ENCODE assay signal across 8 mouse cellular contexts in the genomic region with DNA sequence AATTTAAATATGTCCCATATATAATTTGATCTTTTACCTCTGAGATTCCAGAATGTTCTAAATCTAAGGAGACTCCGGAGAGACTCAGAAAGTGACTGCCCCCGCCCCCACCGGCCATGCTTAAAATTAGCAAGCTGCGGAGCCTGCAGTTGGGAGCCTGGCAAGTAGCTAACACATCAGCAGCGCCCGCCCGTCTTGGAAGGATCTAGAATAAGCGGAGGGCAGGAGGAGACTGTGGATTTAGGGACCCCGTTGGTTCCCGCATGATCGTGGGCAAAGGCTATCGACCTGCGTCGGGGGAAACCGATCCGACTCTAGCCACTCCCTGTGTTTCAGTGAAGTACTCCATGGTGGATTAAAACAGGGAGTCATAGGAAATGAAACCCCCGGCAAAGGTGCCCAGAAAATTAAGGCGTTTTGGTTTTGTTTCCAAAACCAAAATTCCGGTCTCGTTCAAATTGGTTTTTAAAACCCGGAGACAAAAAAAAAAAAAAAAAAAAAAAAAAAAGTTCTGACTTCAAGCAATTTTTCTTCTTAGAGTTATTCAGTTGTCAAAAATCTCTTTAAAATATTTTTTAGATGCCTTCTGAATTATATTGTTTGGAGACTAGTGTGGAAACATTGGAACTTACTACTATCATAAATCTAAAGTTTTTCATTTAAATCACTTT. TPM values are rescaled to one million over a fixed set of nuclear protein-coding genes. Genes with fewer than 3 reads are reported as not detected.
A peak's percentile ranks its signal among the peaks of the same experiment; 100 is the strongest.
DNase-seq lines count a peak whose midpoint lies in the region; ATAC-seq and TF ChIP-seq lines count a peak whose summit lies in the region.

No protein-coding gene starts in this region.

- peak; percentile 24 to 33 for DNase-seq in kidney, postnatal 4 days
- DNase-seq in kidney, postnatal 25 days = no peak
- peak; percentile 58 for DNase-seq in embryonic facial prominence, embryonic 11.5 days (ENCODE audit: low spot score)
- DNase-seq in hindbrain, postnatal 0 days (ENCODE audit: low spot score) = peak; percentile 30
- peak; percentile 55 for DNase-seq in neural tube, embryonic 10.5 days (ENCODE audit: extremely low spot score, low spot score)
- no peak for DNase-seq in spleen, postnatal 14 days (ENCODE audit: low spot score in 2 of 2)

- no peak for ATAC-seq in embryonic facial prominence, embryonic 11.5 days (replicated peaks; ENCODE audit: insufficient number of reproducible peaks, low FRiP score, low TSS enrichment, low read depth)
- no peak for ATAC-seq in hindbrain, postnatal 0 days
- ATAC-seq in monocyte, adult 5-6 weeks (replicated peaks; ENCODE audit: insufficient number of reproducible peaks, low FRiP score, low TSS enrichment, poor library complexity, severe bottlenecking) = no peak
- no peak for ATAC-seq in erythroid progenitor cell, adult 5-6 weeks (replicated peaks; ENCODE audit: low FRiP score, poor library complexity, severe bottlenecking)

- H3K27me3 ChIP-seq in embryonic facial prominence, embryonic 11.5 days (ENCODE audit: control insufficient read depth, insufficient read depth, low read length) = no peaks in the 10 kb centered on the region
- H3K27me3 ChIP-seq in hindbrain, postnatal 0 days (ENCODE audit: insufficient read depth, low read length) = peaks cover 4% of the 10 kb centered on the region; the same call in 1 of the 2 replicates

- no peaks in the 10 kb centered on the region for H3K4me1 ChIP-seq in embryonic facial prominence, embryonic 11.5 days (ENCODE audit: control insufficient read depth, insufficient read depth, low read length)
- H3K4me1 ChIP-seq in hindbrain, postnatal 0 days (ENCODE audit: insufficient read depth, low read length) = no peaks in the 10 kb centered on the region

- H3K9me3 ChIP-seq in embryonic facial prominence, embryonic 11.5 days (replicated peaks; ENCODE audit: control insufficient read depth, low read length) = no peaks in the 10 kb centered on the region
- no peaks in the 10 kb centered on the region for H3K9me3 ChIP-seq in hindbrain, postnatal 0 days (ENCODE audit: low read length)

- H3K27ac ChIP-seq in embryonic facial prominence, embryonic 11.5 days (replicated peaks; ENCODE audit: low read depth, low read length) = no peak overlapping the region
- H3K27ac ChIP-seq in hindbrain, postnatal 0 days = no peak overlapping the region

- peak overlapping the region; percentile 57 for H3K4me2 ChIP-seq in embryonic facial prominence, embryonic 11.5 days (ENCODE audit: low read depth, low read length)
- H3K4me2 ChIP-seq in hindbrain, postnatal 0 days (ENCODE audit: low read depth, low read length) = peak overlapping the region; percentile 46

- H3K4me3 ChIP-seq in embryonic facial prominence, embryonic 11.5 days (ENCODE audit: low read depth, low read length) = peak overlapping the region; percentile 26
- H3K4me3 ChIP-seq in hindbrain, postnatal 0 days (ENCODE audit: low read length) = peak overlapping the region; percentile 26

- no peaks in the 10 kb centered on the region for H3K36me3 ChIP-seq in embryonic facial prominence, embryonic 11.5 days (replicated peaks; ENCODE audit: control insufficient read depth, insufficient read depth, low read depth, low read length)
- H3K36me3 ChIP-seq in hindbrain, postnatal 0 days (ENCODE audit: insufficient read depth, low read length) = no peaks in the 10 kb centered on the region

- WGBS in embryonic facial prominence, embryonic 11.5 days = under 1% methylated on average over 21 of the region's 21 CpGs
- WGBS in hindbrain, postnatal 0 days = 8% methylated on average over 21 of the region's 21 CpGs

- H3K9ac ChIP-seq in embryonic facial prominence, embryonic 11.5 days (replicated peaks; ENCODE audit: low read length) = peak overlapping the region; percentile 18
- H3K9ac ChIP-seq in hindbrain, postnatal 0 days (replicated peaks; ENCODE audit: low read length) = no peak overlapping the region

- no peak for TF ChIP-seq CTCF in hindbrain, postnatal 0 days (IDR thresholded peaks at IDR 0.05; ENCODE audit: low read depth)

RNA-seq across cellular contexts. Expression of gene Lin28b, which starts 12.4 kb away (rescaled TPM):
- polyA plus RNA-seq in embryonic facial prominence, embryonic 11.5 days (2014; fragmentation: Nextera tagmentation; extraction: Ambion mirVana) = 13.6 and 14.7 TPM in 2 replicates
- total RNA-seq in hindbrain, postnatal 0 days (2014; rRNA removed) = 6.7 and 8.0 TPM in 2 replicates
- polyA plus RNA-seq in hindbrain, postnatal 0 days (2015; fragmentation: Nextera tagmentation; extraction: Ambion mirVana) = 3.6 and 4.5 TPM in 2 replicates
- 0.10 TPM in 1 of 3 replicates, not detected in the others for total RNA-seq in monocyte, adult 5-6 weeks (2017)
- total RNA-seq in erythroid progenitor cell, adult 5-6 weeks (2015; ENCODE audit: low replicate concordance) = not detected in 2 replicates
- not detected in 2 replicates for total RNA-seq in erythroid progenitor cell, adult 5-6 weeks (2017; ENCODE audit: low replicate concordance)

Comparison
In these comparisons a context has a peak if more than half of its experiments do, and no peak if none do; other contexts are left out.
1. DNase-seq: peak in kidney, postnatal 4 days (2 of 2), embryonic facial prominence, embryonic 11.5 days (single experiment), hindbrain, postnatal 0 days (single experiment) and neural tube, embryonic 10.5 days (single experiment); none in kidney, postnatal 25 days (0 of 2) and spleen, postnatal 14 days (0 of 2).